Mouse (Mus musculus) testis, postnatal 14 days (tissue): Measurements from ENCODE around the gene Rac3.
"Not testable (repeated sequence)": the region's sequence is repeated elsewhere in the genome, so short reads cannot be mapped to it uniquely, and the experiment has no call there.

ENCODE experiments used
- DNase-seq: peaks from one replicate; pipeline ENCODE4 v3.0.0; 2021; ENCODE audit warnings: low spot score

Rac3 gene

DNA sequence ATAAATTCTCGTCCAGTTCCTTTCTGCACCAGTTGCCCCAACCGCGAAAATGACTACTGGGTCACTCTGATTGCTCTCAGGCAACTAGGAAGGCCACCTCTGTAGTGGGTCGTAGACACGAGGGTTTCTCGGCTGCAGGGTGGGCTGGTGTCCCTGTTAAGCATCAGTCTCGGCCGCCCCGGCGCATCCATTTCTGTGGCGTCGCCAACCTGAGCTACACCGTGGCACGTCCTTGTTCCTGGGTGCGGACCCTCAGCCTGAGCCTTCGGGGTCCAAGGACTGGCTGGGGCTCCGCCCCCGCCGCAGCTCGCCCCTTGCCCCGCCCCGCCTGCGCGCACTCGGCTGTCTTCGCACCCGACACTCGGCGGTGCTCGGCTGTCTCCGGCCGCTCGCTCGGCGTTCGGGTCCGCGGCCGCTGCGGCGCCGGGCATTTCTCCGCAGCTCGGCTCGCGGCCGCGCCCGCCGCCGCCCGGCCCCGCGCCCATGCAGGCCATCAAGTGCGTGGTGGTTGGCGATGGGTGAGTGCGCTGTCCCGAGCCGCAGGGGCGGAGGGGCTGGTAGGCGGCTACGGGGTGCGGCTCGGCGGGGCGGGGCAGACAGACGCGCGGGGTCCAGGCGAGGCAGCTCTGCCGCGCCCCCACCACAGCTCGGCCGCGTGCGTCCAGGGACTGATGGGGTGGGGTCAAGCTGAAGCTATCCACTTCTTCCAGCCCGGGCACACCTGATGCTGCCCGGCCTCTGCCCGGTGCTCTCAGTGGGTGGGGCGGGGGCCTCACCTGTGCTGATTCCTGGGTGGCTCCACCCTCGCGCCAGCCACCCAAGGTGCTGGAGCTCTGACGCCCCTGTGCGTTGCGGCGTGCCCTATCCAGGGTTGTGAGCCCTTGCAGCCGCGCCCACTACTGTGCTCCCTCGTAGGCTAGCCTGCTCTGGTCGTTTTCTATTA lies at the start of gene Rac3:
Gene Rac3, plus strand, starts transcription at position 347 of the 943 bp plus-strand sequence.
- no peak for DNase-seq

DNA sequence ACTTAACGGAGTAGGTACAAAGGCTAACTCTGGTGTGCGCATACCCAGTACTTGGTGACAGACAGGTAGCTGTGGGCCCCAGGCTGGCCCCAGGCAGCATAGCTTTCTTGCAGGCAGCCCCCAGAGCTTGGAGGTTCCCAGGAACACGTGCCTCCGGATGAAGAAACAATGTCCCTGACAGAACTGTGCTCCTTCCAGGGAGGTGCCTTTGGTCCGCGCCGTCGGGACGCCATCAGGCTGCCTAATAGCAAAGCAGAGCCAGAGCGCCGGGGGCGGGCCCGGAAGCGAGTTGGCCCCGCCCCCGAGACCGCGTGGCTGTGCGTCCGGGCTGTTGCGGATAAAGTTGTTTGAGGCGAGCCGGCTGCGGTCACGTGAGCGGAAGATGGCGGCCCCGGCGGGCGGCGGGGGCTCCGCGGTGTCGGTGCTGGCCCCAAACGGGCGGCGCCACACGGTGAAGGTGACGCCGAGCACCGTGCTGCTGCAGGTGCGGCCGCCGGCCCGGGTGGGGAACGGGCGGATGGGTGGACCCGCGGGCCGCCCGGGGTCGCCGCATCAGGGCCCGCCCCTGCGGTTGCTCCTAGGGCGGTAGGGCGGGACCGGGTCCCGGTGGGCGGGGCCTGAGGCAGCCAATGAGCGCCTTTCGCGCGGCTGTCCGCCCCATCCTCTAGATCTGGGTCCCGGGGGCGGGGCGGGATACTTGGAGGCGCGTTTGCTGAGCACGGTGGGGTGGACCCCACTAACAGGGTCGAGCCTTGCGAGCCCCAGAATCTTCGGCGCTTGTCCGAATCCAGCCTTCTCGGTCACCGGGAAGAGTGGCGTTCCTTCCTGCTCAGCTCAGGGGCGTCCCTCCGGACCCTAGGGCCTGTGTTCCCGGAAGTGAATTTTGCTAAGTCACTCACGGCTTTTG lies 48.3 kb upstream of the Rac3 start, which contains the start of gene Aspscr1:
Gene Aspscr1, plus strand, starts transcription at position 287 of the 907 bp plus-strand sequence.
- DNase-seq: peak; percentile 95

DNA sequence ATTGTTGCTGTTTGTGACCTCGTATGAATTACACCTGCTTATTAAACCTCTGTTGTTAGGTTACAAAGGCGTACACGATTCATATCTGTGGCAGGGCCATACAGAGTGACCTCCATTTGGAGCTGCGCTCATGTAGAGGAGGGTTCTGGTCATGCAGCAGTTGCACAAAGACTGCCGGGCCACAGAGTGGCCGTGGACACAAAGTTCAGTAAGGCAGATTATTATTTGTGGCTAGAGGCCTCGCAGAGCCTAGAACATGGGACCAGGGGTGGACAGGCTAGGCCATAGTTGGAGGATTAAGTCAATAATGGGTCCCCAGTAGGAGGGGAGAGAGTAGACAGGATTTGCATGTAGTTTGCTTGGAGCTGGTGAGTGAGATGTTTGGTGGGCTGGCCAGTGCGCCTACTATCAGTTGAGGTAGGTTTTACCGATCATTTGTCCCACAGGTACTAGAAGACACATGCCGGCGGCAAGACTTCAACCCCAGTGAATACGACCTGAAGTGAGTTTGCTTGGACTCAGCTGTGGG lies 47.6 kb upstream of the Rac3 start:
- no peak for DNase-seq

DNA sequence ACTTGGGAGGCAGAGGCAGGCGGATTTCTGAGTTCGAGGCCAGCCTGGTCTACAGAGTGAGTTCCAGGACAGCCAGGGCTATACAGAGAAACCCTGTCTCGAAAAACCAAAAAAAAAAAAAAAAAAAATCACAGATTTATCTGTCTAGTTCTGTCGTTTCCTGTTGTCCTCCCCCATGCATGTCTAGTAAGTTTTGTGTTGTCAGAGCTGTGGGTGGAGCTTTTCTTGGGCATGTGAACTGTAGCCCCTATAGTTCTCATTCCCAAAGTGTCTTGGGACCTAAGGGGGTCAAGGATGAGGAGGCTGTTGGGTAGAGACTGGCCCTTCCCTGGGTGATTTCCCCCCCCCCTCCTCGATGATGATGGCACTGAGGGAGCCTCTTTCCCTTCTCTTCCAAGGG lies 45.4 kb upstream of the Rac3 start:
- DNase-seq: not testable (repeated sequence)

GRCm38 (mm10) chr11:120676951-120677350 lies 44.3 kb upstream of the Rac3 start:
- no peak for DNase-seq

DNA sequence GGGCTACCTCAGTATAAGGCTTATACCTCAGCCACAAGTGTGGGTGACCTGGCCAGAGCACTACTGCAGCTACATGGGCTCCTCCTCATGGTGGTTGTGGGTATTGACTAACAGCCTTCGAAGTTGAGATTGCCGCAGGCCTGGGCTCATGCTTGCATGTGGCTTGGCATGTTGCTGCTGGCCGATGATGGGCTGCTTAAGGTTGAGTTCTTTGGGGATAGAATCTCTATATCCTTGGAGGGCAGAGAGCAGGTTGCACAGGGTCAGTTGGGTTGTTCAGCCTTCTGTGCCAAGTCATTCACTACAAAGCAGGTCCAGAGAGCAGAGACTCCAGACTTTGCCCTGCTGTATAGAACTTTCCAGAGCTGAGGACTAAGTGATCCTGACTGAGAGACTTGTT lies 41.4 kb upstream of the Rac3 start:
- DNase-seq: no peak

DNA sequence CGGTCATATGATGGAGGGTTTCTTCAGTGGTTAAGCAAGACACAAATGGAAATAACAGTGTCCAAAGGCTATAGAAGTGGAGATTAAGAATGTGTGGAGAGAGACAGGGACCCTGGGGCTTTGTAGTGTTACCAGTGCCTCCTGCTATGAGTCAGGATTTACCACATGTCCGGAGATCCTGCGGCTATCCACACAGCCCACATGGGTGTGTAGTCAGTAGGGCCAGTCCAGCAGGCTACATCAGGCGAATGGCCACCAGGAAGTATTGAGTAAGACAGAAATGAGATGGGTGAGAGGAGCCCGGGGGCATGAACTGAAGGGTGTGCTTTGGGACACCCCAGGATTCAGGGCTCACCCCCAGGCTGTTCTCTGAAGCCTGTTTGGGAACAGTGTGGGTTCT lies 38.6 kb upstream of the Rac3 start:
- no peak for DNase-seq

DNA sequence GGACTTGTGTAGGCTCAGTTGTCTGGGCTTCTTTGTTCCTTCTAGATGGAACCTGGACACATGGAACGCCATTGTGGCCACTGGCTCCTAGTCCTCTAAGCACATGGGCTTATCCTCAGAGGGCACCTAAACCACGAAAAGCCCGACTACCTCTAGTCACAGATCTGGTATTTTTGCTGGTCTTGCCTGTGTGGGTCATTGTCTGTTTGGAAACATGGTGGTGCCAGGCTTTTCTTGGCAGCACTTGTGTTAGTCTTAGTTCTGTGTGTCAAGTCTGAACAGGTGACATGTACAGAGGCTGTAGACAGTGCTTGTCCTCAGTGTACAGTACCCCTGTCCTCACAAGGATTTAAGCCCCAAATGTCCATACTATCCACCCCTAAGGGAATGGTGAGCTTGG lies 37.7 kb upstream of the Rac3 start:
- DNase-seq: no peak

DNA sequence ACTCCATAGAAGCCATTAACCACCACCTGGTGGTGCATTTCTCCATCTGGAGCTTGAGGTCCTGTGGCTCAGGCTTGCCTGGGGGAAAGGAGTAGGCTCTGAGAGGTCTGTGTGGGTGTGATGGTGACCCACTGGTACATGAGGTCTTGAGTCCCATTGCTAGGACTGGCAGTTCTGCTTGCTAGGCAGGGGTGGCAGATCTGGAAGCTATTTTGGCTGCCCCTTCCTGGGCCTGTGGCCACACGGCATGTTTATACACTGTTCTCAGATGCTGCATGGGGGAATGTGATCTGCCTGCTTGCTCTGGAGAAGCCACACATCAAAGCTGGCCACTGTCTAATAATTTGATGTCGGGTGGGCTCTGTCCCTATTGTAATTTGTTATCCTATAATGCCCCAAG lies 37.2 kb upstream of the Rac3 start:
- DNase-seq: no peak

DNA sequence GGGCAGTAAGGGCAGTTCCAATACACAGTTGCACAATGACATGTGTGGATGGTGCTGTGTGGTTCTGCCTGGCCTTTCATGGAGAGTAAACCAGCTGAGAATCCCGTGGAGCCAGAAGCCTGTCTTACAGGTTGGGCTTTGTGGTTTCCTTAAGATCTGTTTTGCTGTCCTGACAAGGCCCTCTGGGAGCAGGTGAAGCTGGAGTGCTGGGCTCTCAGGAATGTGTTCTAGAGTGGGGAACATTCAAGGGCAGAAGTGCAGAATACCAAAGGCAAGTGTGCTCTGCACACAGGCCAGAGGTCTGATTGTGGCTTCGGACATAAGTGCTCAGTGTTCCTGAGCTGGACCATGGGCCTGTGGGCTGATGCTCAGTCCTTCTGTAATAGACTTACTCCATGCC lies 36.6 kb upstream of the Rac3 start:
- DNase-seq: no peak

GRCm38 (mm10) chr11:120686650-120687272 lies 34.5 kb upstream of the Rac3 start:
- DNase-seq: no peak

DNA sequence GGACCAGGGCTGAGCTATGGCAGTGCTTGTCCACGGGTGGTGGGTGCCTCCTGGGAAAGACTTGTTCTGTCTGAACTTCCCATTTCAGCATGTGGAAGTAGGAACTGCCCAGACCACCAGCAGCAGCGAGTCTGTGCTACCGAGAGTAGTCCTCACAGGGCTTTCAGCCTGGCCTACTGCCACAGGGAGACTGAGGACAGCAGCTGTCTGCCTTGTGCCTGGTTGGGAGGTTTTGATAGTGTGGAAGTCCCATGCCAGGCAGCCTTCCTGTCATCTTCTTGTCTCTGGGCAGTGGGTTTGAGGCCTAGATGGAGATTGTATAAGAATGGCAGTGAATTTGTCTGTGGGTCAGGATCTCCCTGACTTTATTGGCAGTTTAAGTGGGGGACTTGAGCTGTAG lies 31.9 kb upstream of the Rac3 start:
- DNase-seq: no peak

- no peak for DNase-seq
Observed at GRCm38 (mm10) chr11:120692471-120693011, 28.7 kb upstream of the Rac3 start.

GRCm38 (mm10) chr11:120693461-120693860 lies 27.8 kb upstream of the Rac3 start:
- no peak for DNase-seq

DNA sequence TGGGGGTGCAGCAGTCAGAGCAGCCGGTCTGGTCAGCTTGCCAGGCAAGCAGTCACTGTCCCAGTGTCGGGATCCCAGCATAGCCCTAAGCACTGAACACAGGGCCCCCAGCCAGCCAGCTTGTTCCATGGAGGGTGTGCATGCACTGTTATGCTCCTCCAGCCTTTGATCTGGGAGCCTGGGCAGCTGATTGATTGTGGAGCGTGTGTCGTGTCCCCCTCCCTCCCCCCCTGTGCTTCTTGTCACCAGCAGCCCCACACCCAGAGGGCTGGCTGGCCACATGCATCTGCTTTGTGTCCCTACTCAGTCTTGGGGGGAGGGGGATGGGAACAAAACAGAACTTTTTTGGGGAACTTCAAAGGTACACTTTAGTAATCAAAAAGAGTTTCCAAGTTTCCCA lies 26.1 kb upstream of the Rac3 start:
- DNase-seq: no peak

- DNase-seq: no peak
Observed at GRCm38 (mm10) chr11:120695641-120696040, 25.6 kb upstream of the Rac3 start.

GRCm38 (mm10) chr11:120696568-120696967 lies 24.7 kb upstream of the Rac3 start:
- no peak for DNase-seq

GRCm38 (mm10) chr11:120697741-120698140 lies 23.5 kb upstream of the Rac3 start:
- DNase-seq: no peak

DNA sequence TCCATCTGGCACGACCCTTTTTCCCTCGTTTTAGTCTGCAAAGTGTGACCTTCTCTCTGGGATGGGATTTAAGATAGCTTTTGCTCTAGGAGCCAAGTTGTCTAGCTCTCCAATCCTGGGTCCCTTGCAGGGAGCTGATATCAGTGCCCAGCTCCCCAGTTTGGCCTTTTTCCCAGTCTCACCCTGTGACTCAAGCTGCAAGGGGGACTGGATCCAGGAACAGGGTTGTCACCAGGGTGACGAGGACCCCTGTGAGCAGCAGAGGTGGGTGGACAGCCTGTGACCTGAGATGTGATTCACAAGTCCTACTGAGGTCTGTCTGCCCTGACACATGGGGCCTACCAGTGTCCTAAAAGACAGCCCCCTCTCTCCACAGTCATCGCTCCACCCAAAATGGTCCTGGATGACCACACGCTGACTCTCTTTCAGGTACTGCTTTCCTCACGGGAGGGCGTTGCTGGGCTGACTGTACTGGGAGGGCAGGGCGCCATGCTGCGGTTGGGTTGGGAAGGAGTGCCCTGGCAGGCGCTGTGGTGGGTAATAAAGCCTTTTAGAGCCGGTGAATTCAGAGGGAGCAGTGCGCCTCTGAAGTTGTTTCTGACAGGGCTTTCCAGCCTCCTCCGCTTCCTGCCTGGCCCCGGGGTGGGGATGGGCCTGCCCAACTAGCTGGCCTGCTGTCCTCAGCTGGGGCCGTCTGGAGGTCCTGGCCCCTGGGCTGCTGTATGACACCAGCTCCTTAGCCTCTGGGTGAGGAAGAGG lies 17.4 kb upstream of the Rac3 start:
- no peak for DNase-seq

DNA sequence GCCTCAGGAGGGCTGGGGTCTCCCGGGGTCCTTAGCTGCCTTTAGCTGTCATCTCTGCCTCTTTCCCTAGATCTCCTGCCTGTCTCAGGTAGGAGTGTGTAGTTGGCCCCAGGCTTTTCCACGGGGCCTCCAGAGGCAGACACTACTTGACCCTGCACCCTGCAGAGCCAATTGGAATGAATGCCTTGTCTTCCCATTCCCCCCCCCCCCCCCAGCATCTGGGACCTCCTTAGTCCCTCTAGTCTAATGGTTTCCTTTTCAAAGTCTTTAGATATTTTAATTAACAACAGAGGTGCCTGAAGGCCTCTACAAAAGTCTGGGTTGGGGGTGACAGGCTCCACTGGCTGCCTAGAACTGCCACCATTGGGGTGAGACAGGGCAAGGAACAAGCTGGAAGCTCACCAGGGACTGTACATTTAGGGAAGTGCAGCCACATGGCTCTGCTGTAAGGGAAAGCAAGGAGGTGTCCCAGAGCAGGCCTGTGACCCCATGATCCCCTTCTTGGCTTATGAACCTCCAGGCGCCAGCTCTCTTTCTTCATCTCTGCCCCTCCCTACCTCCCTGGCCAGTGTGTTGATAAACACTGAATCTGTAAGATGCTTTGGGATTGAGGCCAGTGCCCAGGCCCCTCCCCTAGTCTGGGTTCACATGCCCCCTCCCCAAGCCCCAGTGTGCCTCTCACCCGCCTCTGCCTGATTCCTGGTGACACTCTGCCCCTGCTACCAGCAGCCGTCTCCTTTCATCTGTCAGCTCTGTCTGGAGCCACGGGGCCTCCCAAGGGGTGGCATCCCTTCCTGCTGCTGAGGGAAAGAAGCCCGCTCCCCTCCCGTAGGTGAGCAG lies 16.6 kb upstream of the Rac3 start:
- DNase-seq: no peak
